Mouse (Mus musculus) cerebellum, adult 2 months (tissue): ENCODE measurements around the gene Gm10837.

Experiments
- CTCF ChIP-seq: fragments of 200-500 bp; IDR thresholded peaks from 2 replicates; pipeline ENCODE4 v1.5.1; 2011; ENCODE audit warnings: low read depth, mild to moderate bottlenecking, control low read depth, low read length, moderate library complexity, borderline replicate concordance; ENCODE audit not compliant: insufficient read depth
- POLR2A ChIP-seq: fragments of 200-500 bp; IDR thresholded peaks from 2 replicates; pipeline ENCODE4 v1.6.1; 2011; ENCODE audit warnings: low read length, control low read depth, borderline replicate concordance; ENCODE audit not compliant: insufficient read depth

- TF ChIP-seq CTCF (no peak), POLR2A (no peak)
Measured at GRCm38 (mm10) chr14:122467926-122468841, 22.2 kb upstream of the Gm10837 start.
